Mouse (Mus musculus): Measurements from ENCODE around the gene Rfx1. TPM values are rescaled to one million over a fixed set of nuclear protein-coding genes. Genes with fewer than 3 reads are reported as not detected.

Gene Rfx1
- total and polyA plus RNA-seq, 3 experiments = 2.4 to 41.4 (median 14.3) TPM

DNA sequence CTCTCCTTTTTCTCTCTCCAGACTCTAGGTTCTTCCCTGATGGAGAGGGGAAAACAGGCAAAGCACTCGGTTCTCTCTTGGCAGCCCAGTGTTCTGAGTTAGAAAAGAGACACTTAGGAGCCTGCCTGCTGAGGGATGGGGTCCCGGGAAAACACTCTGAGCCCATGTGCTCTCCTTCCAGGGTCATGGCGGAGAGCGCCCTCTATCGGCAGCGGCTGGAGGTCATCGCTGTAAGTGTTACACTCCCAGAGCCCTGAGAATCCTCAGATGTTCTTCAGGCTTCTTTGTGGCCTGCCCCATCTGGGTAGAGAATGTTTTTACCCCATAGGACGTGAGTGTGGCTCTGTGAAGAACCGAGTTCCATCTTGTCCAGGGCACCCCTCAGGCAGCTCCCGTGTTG lies 42.5 kb upstream of the Rfx1 start:
- no peak for TF ChIP-seq POLR2AphosphoS5 (IDR thresholded peaks at IDR 0.05; ENCODE audit: insufficient replicate concordance, low read depth, low read length)
- TF ChIP-seq CTCF (IDR thresholded peaks at IDR 0.05; ENCODE audit: low read depth, low read length) = peak; percentile 80; the same call in 1 of the 2 replicates
- Histone ChIP-seq H3K9me3 (replicated peaks) (no peaks in the 10 kb centered on the region), H3K4me1 (ENCODE audit: insufficient read depth, low read depth, low read length) (peaks cover 7% of the 10 kb centered on the region), H3K4me3 (ENCODE audit: low read depth, low read length) (no peak overlapping the region), H3K27me3 (ENCODE audit: insufficient read depth, low read length) (peaks cover 39% of the 10 kb centered on the region), H3K36me3 (replicated peaks) (no peaks in the 10 kb centered on the region)
- peak; percentile 27 for DNase-seq (ENCODE audit: low spot score)
- ATAC-seq (ENCODE audit: extremely low read depth, insufficient number of reproducible peaks, low FRiP score, poor library complexity, severe bottlenecking) = no peak

- DNase-seq (ENCODE audit: low spot score) (no peak), ATAC-seq (ENCODE audit: extremely low read depth, insufficient number of reproducible peaks, low FRiP score, poor library complexity, severe bottlenecking) (no peak)
- H3K4me1 ChIP-seq (ENCODE audit: insufficient read depth, low read depth, low read length) = peaks cover 7% of the 10 kb centered on the region
- no peaks in the 10 kb centered on the region for H3K9me3 ChIP-seq (replicated peaks)
- H3K4me3 ChIP-seq (ENCODE audit: low read depth, low read length) = no peak overlapping the region; the same call in 1 of the 2 replicates
- peaks cover 46% of the 10 kb centered on the region for H3K27me3 ChIP-seq (ENCODE audit: insufficient read depth, low read length)
- TF ChIP-seq TAL1 (conservative IDR thresholded peaks at IDR 0.05; ENCODE audit: low read depth, low read length) (no peak), POLR2AphosphoS5 (IDR thresholded peaks at IDR 0.05; ENCODE audit: insufficient replicate concordance, low read depth, low read length) (no peak), GATA2 (IDR thresholded peaks at IDR 0.05; ENCODE audit: borderline replicate concordance, low read depth, low read length) (no peak), GATA1 (IDR thresholded peaks at IDR 0.05; ENCODE audit: borderline replicate concordance, low read length) (no peak), CTCF (IDR thresholded peaks at IDR 0.05; ENCODE audit: low read depth, low read length) (no peak)
- H3K36me3 ChIP-seq (replicated peaks) = no peaks in the 10 kb centered on the region
These were observed 40.8 kb upstream of the Rfx1 start for GRCm38 (mm10) chr8:84025863-84026262.

DNA sequence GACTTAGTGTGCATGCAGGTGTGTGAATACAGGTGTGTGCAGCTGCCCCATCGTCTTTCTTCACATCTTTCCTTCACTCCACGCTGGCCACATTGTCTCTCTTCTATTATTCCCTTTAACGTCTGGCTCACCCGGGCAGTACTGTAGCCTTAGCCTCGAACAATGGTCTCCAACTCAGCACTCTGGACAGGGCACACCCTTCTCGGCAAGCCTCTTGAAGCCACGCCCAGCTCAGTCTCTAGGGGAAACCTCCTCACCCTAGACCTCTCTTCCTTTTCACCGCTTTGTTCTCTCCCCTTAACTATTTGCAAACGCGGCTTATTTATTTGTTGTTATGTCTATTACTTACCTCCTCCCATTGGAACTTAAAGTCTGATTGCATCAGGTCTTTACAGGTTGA lies 39.2 kb upstream of the Rfx1 start:
- H3K4me1 ChIP-seq (ENCODE audit: insufficient read depth, low read depth, low read length) = peaks cover 7% of the 10 kb centered on the region
- ATAC-seq (ENCODE audit: extremely low read depth, insufficient number of reproducible peaks, low FRiP score, poor library complexity, severe bottlenecking) = no peak
- no peak for TF ChIP-seq GATA1 (IDR thresholded peaks at IDR 0.05; ENCODE audit: borderline replicate concordance, low read length)
- no peak for TF ChIP-seq GATA2 (IDR thresholded peaks at IDR 0.05; ENCODE audit: borderline replicate concordance, low read depth, low read length)
- TF ChIP-seq TAL1 (conservative IDR thresholded peaks at IDR 0.05; ENCODE audit: low read depth, low read length) = no peak
- no peak for TF ChIP-seq POLR2AphosphoS5 (IDR thresholded peaks at IDR 0.05; ENCODE audit: insufficient replicate concordance, low read depth, low read length)
- no peak for TF ChIP-seq CTCF (IDR thresholded peaks at IDR 0.05; ENCODE audit: low read depth, low read length)
- H3K4me3 ChIP-seq (ENCODE audit: low read depth, low read length) = no peak overlapping the region
- peaks cover 44% of the 10 kb centered on the region for H3K27me3 ChIP-seq (ENCODE audit: insufficient read depth, low read length)
- H3K36me3 ChIP-seq (replicated peaks) = no peaks in the 10 kb centered on the region
- DNase-seq (ENCODE audit: low spot score) = no peak
- no peaks in the 10 kb centered on the region for H3K9me3 ChIP-seq (replicated peaks)

DNA sequence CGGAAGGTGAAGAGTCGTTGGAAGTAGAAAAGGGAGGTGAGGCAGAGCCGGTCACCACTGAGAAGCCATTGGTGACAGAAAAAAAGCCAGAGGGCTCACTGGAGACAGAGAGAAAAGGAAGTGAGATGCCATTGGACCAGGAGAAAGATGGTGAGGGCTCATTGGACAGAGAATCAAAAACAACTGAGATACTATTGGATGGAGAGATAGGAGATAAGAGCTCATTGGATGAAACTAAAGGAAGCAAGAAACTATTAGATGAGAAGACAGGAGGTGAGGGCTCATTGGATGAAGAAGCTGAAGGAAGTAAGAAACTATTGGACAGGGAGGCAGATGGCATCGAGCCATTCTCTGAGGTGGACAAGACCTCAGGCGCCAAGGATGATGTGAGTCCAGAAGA lies 37.4 kb upstream of the Rfx1 start:
- no peak overlapping the region for H3K4me3 ChIP-seq (ENCODE audit: low read depth, low read length)
- DNase-seq (ENCODE audit: low spot score) = no peak
- TF ChIP-seq GATA1 (IDR thresholded peaks at IDR 0.05; ENCODE audit: borderline replicate concordance, low read length) (no peak), CTCF (IDR thresholded peaks at IDR 0.05; ENCODE audit: low read depth, low read length) (no peak), GATA2 (IDR thresholded peaks at IDR 0.05; ENCODE audit: borderline replicate concordance, low read depth, low read length) (no peak), TAL1 (conservative IDR thresholded peaks at IDR 0.05; ENCODE audit: low read depth, low read length) (no peak), POLR2AphosphoS5 (IDR thresholded peaks at IDR 0.05; ENCODE audit: insufficient replicate concordance, low read depth, low read length) (no peak)
- no peaks in the 10 kb centered on the region for H3K9me3 ChIP-seq (replicated peaks)
- ATAC-seq (ENCODE audit: extremely low read depth, insufficient number of reproducible peaks, low FRiP score, poor library complexity, severe bottlenecking) = no peak
- H3K36me3 ChIP-seq (replicated peaks) = no peaks in the 10 kb centered on the region
- peaks cover 7% of the 10 kb centered on the region for H3K4me1 ChIP-seq (ENCODE audit: insufficient read depth, low read depth, low read length)
- peaks cover 43% of the 10 kb centered on the region for H3K27me3 ChIP-seq (ENCODE audit: insufficient read depth, low read length)

GRCm38 (mm10) chr8:84032777-84033176 lies 33.9 kb upstream of the Rfx1 start:
- no peak overlapping the region for H3K4me3 ChIP-seq (ENCODE audit: low read depth, low read length)
- no peaks in the 10 kb centered on the region for H3K36me3 ChIP-seq (replicated peaks)
- no peaks in the 10 kb centered on the region for H3K9me3 ChIP-seq (replicated peaks)
- peaks cover 38% of the 10 kb centered on the region; the same call in 1 of the 2 replicates for H3K27me3 ChIP-seq (ENCODE audit: insufficient read depth, low read length)
- TF ChIP-seq GATA1 (IDR thresholded peaks at IDR 0.05; ENCODE audit: borderline replicate concordance, low read length) = no peak
- TF ChIP-seq CTCF (IDR thresholded peaks at IDR 0.05; ENCODE audit: low read depth, low read length) = no peak
- TF ChIP-seq POLR2AphosphoS5 (IDR thresholded peaks at IDR 0.05; ENCODE audit: insufficient replicate concordance, low read depth, low read length) = no peak
- ATAC-seq (ENCODE audit: extremely low read depth, insufficient number of reproducible peaks, low FRiP score, poor library complexity, severe bottlenecking) = no peak
- no peaks in the 10 kb centered on the region for H3K4me1 ChIP-seq (ENCODE audit: insufficient read depth, low read depth, low read length)
- DNase-seq (ENCODE audit: low spot score) = no peak

- TF ChIP-seq GATA2 (IDR thresholded peaks at IDR 0.05; ENCODE audit: borderline replicate concordance, low read depth, low read length) = no peak
- no peak for TF ChIP-seq TAL1 (conservative IDR thresholded peaks at IDR 0.05; ENCODE audit: low read depth, low read length)
- TF ChIP-seq CTCF (IDR thresholded peaks at IDR 0.05; ENCODE audit: low read depth, low read length) = no peak
- no peak for TF ChIP-seq POLR2AphosphoS5 (IDR thresholded peaks at IDR 0.05; ENCODE audit: insufficient replicate concordance, low read depth, low read length)
- no peak for TF ChIP-seq GATA1 (IDR thresholded peaks at IDR 0.05; ENCODE audit: borderline replicate concordance, low read length)
- ATAC-seq (ENCODE audit: extremely low read depth, insufficient number of reproducible peaks, low FRiP score, poor library complexity, severe bottlenecking) = no peak
- H3K9me3 ChIP-seq (replicated peaks) = no peaks in the 10 kb centered on the region
- DNase-seq (ENCODE audit: low spot score) = no peak
- H3K4me1 ChIP-seq (ENCODE audit: insufficient read depth, low read depth, low read length) = no peaks in the 10 kb centered on the region; the same call in 1 of the 2 replicates
- no peaks in the 10 kb centered on the region for H3K36me3 ChIP-seq (replicated peaks)
- no peak overlapping the region for H3K4me3 ChIP-seq (ENCODE audit: low read depth, low read length)
- peaks cover 37% of the 10 kb centered on the region for H3K27me3 ChIP-seq (ENCODE audit: insufficient read depth, low read length)
These were observed 28.6 kb upstream of the Rfx1 start for GRCm38 (mm10) chr8:84038015-84038414.

DNA sequence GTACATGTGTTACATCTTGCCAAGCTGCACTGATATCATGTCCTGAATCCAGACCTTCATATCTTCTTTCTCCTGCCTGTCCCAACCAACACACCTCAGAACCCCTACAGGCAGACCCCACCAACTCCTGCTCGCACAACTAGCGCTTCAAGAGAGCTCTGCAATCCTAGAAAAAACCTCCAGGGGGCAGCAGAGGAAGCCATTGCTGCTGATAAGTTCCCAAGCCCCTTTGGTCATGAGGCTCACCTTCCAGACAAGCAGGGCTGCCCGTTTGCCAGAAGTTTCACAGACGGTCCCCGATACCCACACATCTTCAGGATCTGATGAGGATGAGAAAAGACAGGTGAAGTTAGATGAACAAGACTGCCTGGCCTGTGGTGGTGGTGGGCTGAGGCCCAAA lies 27.6 kb upstream of the Rfx1 start:
- ATAC-seq (ENCODE audit: extremely low read depth, insufficient number of reproducible peaks, low FRiP score, poor library complexity, severe bottlenecking) = no peak
- Histone ChIP-seq H3K4me3 (ENCODE audit: low read depth, low read length) (no peak overlapping the region), H3K27me3 (ENCODE audit: insufficient read depth, low read length) (peaks cover 32% of the 10 kb centered on the region), H3K36me3 (replicated peaks) (no peaks in the 10 kb centered on the region), H3K4me1 (ENCODE audit: insufficient read depth, low read depth, low read length) (no peaks in the 10 kb centered on the region; the same call in 1 of the 2 replicates), H3K9me3 (replicated peaks) (no peaks in the 10 kb centered on the region)
- TF ChIP-seq CTCF (IDR thresholded peaks at IDR 0.05; ENCODE audit: low read depth, low read length) = peak; percentile 66
- TF ChIP-seq GATA1 (IDR thresholded peaks at IDR 0.05; ENCODE audit: borderline replicate concordance, low read length) = no peak
- TF ChIP-seq GATA2 (IDR thresholded peaks at IDR 0.05; ENCODE audit: borderline replicate concordance, low read depth, low read length) = no peak
- TF ChIP-seq POLR2AphosphoS5 (IDR thresholded peaks at IDR 0.05; ENCODE audit: insufficient replicate concordance, low read depth, low read length) = no peak
- peak; percentile 32 for DNase-seq (ENCODE audit: low spot score)

Measured in G1E (cell line).